Mouse (Mus musculus) intestine, embryonic 14.5 days (tissue): ENCODE data around the gene Npepl1. TPM values are rescaled to one million over a fixed set of nuclear protein-coding genes. Genes with fewer than 3 reads are reported as not detected.

Experiments
- ATAC-seq: fragments of 200-750 bp; cut with Nextera tagmentation; replicated peaks from 2 replicates; pipeline ENCODE4 v1.8.0; 2017; ENCODE audit warnings: low read depth, moderate number of reproducible peaks, moderate TSS enrichment, moderate library complexity; ENCODE audit not compliant: low FRiP score, low TSS enrichment
- DNase-seq: peaks from one replicate; pipeline ENCODE4 v3.0.0-alpha.2; 2018; ENCODE audit warnings: low spot score
- H3K27ac ChIP-seq: fragments of 300-500 bp; sonication (generic); 2 replicates; pipeline ENCODE4 v1.5.1; 2014; ENCODE audit warnings: low read depth, mild to moderate bottlenecking, control low read depth
- H3K27me3 ChIP-seq: fragments of 300-500 bp; sonication (generic); replicated peaks from 2 replicates; pipeline ENCODE4 v1.6.1; 2014; ENCODE audit warnings: low read length, control low read depth; ENCODE audit not compliant: control insufficient read depth, insufficient read depth
- H3K36me3 ChIP-seq: fragments of 300-500 bp; sonication (generic); 2 replicates; pipeline ENCODE4 v1.6.1; 2014; ENCODE audit warnings: low read length, control low read depth; ENCODE audit not compliant: control insufficient read depth, insufficient read depth
- H3K4me1 ChIP-seq: fragments of 300-500 bp; sonication (generic); replicated peaks from 2 replicates; pipeline ENCODE4 v1.6.1; 2014; ENCODE audit warnings: low read length, control low read depth, mixed read lengths; ENCODE audit not compliant: control insufficient read depth, insufficient read depth
- H3K4me2 ChIP-seq: fragments of 300-500 bp; sonication (generic); 2 replicates; pipeline ENCODE4 v1.6.1; 2014; ENCODE audit warnings: low read length
- H3K4me3 ChIP-seq: fragments of 300-500 bp; sonication (generic); 2 replicates; pipeline ENCODE4 v1.5.1; 2014; ENCODE audit warnings: low read depth, low read length, control low read depth, mixed read lengths
- H3K9ac ChIP-seq: fragments of 300-500 bp; sonication (generic); 2 replicates; pipeline ENCODE4 v1.6.1; 2014; ENCODE audit warnings: mild to moderate bottlenecking, low read length
- H3K9me3 ChIP-seq: fragments of 300-500 bp; sonication (generic); 2 replicates; pipeline ENCODE4 v1.6.1; 2016; ENCODE audit warnings: low read length, control low read depth; ENCODE audit not compliant: control insufficient read depth
- WGBS: fragments of 180-500 bp; shearing (Covaris S2); extraction: QIAGEN DNeasy Blood & Tissue Kit; methylation state at CpG from one replicate; pipeline ENCODE4 v1.1.7; 2014; 5-methylcytosine and 5-hydroxymethylcytosine counted together
- polyA plus RNA-seq: library from polyadenylated mRNA; unstranded; fragments of >200 nt; fragmentation: Nextera tagmentation; extraction: Ambion mirVana; gene quantifications from 2 replicates; pipeline ENCODE4 v1.2.1, GENCODE M21; 2014

Npepl1 gene
- polyA plus RNA-seq, 1 experiment from 2014 or later, result 59.9 TPM

- Histone ChIP-seq H3K36me3 (peaks cover 58% of the 10 kb centered on the region), H3K4me2 (no peak overlapping the region), H3K4me3 (no peak overlapping the region), H3K4me1 (no peaks in the 10 kb centered on the region), H3K9ac (no peak overlapping the region), H3K27me3 (no peaks in the 10 kb centered on the region), H3K9me3 (no peaks in the 10 kb centered on the region), H3K27ac (no peak overlapping the region)
- WGBS, result 59% methylated on average over 11 of the region's 11 CpGs
- DNase-seq (no peak), ATAC-seq (no peak)
Measured at GRCm38 (mm10) chr2:174118141-174118540, 8.0 kb downstream of the Npepl1 start.

GRCm38 (mm10) chr2:174119259-174119658, 9.1 kb downstream of the Npepl1 start:
- ATAC-seq (no peak), DNase-seq (no peak)
- no peak overlapping the region for H3K27ac ChIP-seq
- no peaks in the 10 kb centered on the region for H3K9me3 ChIP-seq
- peaks cover 68% of the 10 kb centered on the region for H3K36me3 ChIP-seq
- no peak overlapping the region for H3K4me3 ChIP-seq
- H3K4me2 ChIP-seq, result no peak overlapping the region
- WGBS, result 92% methylated on average over 11 of the region's 11 CpGs
- H3K27me3 ChIP-seq, result no peaks in the 10 kb centered on the region
- H3K9ac ChIP-seq, result no peak overlapping the region
- H3K4me1 ChIP-seq, result no peaks in the 10 kb centered on the region

GRCm38 (mm10) chr2:174120631-174121030, 10.5 kb downstream of the Npepl1 start:
- H3K27ac ChIP-seq, result no peak overlapping the region
- no peaks in the 10 kb centered on the region for H3K4me1 ChIP-seq
- H3K36me3 ChIP-seq, result peaks cover 67% of the 10 kb centered on the region
- DNase-seq (no peak), ATAC-seq (no peak)
- no peak overlapping the region for H3K9ac ChIP-seq
- no peaks in the 10 kb centered on the region for H3K27me3 ChIP-seq
- 91% methylated on average over 19 of the region's 19 CpGs for WGBS
- no peaks in the 10 kb centered on the region for H3K9me3 ChIP-seq
- H3K4me3 ChIP-seq, result no peak overlapping the region
- H3K4me2 ChIP-seq, result no peak overlapping the region

GRCm38 (mm10) chr2:174121411-174121947, 11.3 kb downstream of the Npepl1 start:
- Histone ChIP-seq H3K4me2 (no peak overlapping the region), H3K36me3 (peaks cover 62% of the 10 kb centered on the region), H3K27ac (no peak overlapping the region), H3K27me3 (no peaks in the 10 kb centered on the region), H3K4me3 (no peak overlapping the region), H3K4me1 (peaks cover 3% of the 10 kb centered on the region; the same call in 1 of the 2 replicates), H3K9ac (no peak overlapping the region), H3K9me3 (no peaks in the 10 kb centered on the region)
- 81% methylated on average over 12 of the region's 12 CpGs for WGBS
- no peak for ATAC-seq
- DNase-seq, result no peak

- ATAC-seq, result no peak
- 91% methylated on average over 2 of the region's 2 CpGs for WGBS
Measured at GRCm38 (mm10) chr2:174122331-174122730, 12.2 kb downstream of the Npepl1 start.

GRCm38 (mm10) chr2:174123731-174124130, 13.6 kb downstream of the Npepl1 start:
- Histone ChIP-seq H3K4me3 (no peak overlapping the region), H3K27ac (no peak overlapping the region), H3K4me1 (peaks cover 11% of the 10 kb centered on the region; the same call in 1 of the 2 replicates), H3K4me2 (no peak overlapping the region), H3K36me3 (peaks cover 50% of the 10 kb centered on the region), H3K9ac (no peak overlapping the region), H3K27me3 (no peaks in the 10 kb centered on the region), H3K9me3 (no peaks in the 10 kb centered on the region)
- peak; percentile 18 for DNase-seq
- 87% methylated on average over 3 of the region's 3 CpGs for WGBS
- ATAC-seq, result no peak

More at GRCm38 (mm10) chr2:174122331-174122730, 12.2 kb downstream of the Npepl1 start:
- H3K9ac ChIP-seq, result no peak overlapping the region
- no peak overlapping the region for H3K27ac ChIP-seq
- H3K27me3 ChIP-seq, result no peaks in the 10 kb centered on the region
- peak; percentile 23 for DNase-seq
- peaks cover 55% of the 10 kb centered on the region for H3K36me3 ChIP-seq
- no peak overlapping the region for H3K4me3 ChIP-seq
- H3K4me2 ChIP-seq, result no peak overlapping the region
- H3K9me3 ChIP-seq, result no peaks in the 10 kb centered on the region
- H3K4me1 ChIP-seq, result peaks cover 10% of the 10 kb centered on the region; the same call in 1 of the 2 replicates

GRCm38 (mm10) chr2:174126522-174127375, 16.6 kb downstream of the Npepl1 start:
- no peaks in the 10 kb centered on the region for H3K27me3 ChIP-seq
- H3K4me1 ChIP-seq, result peaks cover 11% of the 10 kb centered on the region; the same call in 1 of the 2 replicates
- DNase-seq (peak; percentile 64), ATAC-seq (peak; percentile 66)
- H3K36me3 ChIP-seq, result peaks cover 23% of the 10 kb centered on the region
- H3K4me3 ChIP-seq, result no peak overlapping the region
- no peaks in the 10 kb centered on the region for H3K9me3 ChIP-seq
- 11% methylated on average over 20 of the region's 21 CpGs for WGBS
- no peak overlapping the region for H3K9ac ChIP-seq
- no peak overlapping the region for H3K27ac ChIP-seq
- H3K4me2 ChIP-seq, result peak overlapping the region; percentile 31

- Histone ChIP-seq H3K9me3 (no peaks in the 10 kb centered on the region), H3K27me3 (no peaks in the 10 kb centered on the region), H3K4me1 (peaks cover 11% of the 10 kb centered on the region; the same call in 1 of the 2 replicates), H3K4me2 (peak overlapping the region; percentile 31), H3K36me3 (peaks cover 18% of the 10 kb centered on the region), H3K9ac (no peak overlapping the region), H3K27ac (no peak overlapping the region), H3K4me3 (no peak overlapping the region)
- 35% methylated on average over 6 of the region's 6 CpGs for WGBS
- ATAC-seq (no peak; the same call in 1 of the 2 replicates), DNase-seq (no peak)
Measured at GRCm38 (mm10) chr2:174127376-174127713, 17.2 kb downstream of the Npepl1 start.
